Mouse (Mus musculus): ENCODE measurements around the gene Tepp.

The Tepp gene

DNA sequence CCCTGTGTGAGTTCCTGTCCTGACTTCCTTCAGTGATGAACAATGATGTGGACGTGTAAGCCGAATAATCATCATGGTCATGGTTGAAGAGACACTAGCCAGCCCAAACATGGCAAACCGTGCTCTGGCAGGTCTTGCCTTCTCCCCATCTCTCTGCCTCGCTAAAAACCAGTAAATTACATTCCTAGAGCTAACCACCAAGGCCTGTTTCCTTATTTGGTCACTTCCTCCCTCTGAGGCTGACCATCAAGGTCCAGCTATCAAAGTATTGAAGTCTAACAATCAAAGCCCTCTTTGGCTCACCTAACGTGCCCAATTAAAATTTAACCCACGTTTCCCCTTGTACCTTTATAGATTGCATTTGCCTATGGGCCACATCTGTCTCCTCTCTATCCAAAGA, 51.9 kb downstream of the Tepp start:
- no peak for DNase-seq (ENCODE audit: low spot score in 2 of 2)

DNA sequence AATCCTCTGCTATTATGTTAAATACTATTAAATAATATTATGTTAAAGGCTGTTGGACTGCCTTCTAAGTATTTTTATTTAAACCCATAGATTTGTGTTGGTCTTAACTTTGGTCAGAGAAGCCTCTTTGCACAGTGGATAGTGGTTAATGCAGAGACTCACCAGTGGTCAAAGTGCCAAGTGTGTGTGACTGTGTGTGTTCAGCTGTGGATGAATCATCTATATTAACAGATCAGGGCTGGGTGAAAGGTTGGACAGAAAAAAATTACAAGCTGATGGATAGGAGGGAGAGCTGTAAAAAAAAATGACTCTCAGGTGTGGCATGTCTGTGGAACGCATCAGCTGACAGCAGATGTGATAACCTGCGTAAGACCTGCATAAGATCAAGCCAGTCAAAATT, 53.5 kb downstream of the Tepp start:
- DNase-seq (ENCODE audit: low spot score in 2 of 2) = no peak

DNA sequence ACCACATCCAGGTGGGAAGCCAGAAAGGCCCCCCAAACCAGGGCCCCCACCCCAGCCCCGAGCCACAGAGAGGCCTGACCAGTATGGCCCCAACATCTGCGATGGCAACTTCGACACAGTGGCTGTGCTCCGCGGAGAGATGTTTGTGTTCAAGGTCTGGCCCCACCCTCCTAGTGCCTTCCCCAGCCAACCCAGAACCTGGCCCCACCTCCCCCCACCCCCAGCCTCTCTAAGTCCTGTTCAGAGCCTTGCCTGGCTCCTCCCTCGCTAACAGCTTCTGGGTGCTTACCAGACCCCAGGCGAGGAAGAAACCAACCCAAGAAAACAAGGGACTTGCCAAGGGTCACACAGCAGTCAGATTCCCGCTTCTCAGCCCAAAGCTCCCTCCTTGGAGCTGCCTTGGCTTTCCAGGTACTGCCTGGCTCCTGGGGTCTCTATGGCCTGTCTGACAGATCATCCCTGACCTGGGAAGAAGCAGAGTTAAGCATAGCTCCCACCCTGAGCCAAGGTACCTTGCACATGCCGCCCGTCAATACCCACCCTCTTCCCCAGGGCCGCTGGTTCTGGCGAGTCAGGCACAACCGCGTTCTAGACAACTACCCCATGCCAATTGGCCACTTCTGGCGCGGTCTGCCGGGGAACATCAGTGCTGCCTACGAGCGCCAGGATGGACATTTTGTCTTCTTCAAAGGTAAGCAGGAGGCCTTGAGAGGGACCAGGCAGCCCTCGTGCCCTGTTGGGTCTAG, 59.4 kb downstream of the Tepp start:
- DNase-seq (ENCODE audit: low spot score in 2 of 2) = no peak

DNA sequence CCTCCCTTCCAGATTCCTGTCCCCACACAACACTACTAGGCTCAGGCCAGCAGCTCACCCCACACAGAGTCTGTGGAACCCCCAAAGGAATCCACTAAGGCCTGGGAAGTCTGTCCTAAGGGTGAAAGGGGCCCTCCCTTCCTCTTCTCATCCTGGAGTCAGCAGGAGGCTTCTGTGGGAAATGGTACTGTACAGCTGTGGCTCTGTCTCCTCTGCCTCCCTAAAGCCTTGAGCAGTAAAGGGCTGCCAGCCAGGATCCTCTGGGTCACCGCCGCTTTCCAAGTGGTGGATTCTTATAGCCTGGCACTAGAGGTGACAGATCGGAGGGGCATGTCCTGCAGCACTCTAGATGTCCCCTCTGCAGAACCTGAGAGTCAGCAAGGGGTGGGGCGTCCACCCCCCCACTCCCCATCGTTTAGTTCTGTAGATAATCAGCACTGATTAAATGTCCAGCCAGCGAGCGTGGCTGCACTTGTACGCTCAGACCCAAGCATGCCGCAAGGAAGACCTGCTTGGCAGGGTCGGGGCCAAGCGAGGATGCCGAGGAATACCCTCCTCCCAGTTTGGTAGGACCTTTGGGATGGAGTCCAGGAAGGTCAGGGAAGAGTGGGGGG, 63.1 kb downstream of the Tepp start:
- DNase-seq (ENCODE audit: low spot score in 2 of 2) = no peak

DNA sequence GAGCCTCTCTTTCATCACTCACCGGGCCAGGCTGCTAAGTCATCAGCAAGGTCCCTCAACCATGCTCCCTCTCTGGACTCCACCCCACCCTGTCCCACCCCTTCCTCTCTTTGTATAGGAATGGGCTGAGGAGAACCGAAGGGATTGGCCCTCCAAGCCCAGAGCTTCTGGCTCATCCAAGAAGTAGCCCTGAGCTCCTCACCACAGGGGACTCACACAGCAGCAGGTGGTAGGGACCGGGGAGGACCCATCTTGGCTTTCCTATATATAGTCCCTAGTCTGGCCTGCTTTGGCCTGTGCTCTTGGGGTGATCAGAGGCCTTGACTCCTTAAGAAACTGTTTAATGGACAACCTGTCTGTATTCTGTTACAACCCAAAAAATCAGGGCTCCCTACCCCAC, 64.1 kb downstream of the Tepp start:
- DNase-seq (ENCODE audit: low spot score in 2 of 2) = no peak

DNA sequence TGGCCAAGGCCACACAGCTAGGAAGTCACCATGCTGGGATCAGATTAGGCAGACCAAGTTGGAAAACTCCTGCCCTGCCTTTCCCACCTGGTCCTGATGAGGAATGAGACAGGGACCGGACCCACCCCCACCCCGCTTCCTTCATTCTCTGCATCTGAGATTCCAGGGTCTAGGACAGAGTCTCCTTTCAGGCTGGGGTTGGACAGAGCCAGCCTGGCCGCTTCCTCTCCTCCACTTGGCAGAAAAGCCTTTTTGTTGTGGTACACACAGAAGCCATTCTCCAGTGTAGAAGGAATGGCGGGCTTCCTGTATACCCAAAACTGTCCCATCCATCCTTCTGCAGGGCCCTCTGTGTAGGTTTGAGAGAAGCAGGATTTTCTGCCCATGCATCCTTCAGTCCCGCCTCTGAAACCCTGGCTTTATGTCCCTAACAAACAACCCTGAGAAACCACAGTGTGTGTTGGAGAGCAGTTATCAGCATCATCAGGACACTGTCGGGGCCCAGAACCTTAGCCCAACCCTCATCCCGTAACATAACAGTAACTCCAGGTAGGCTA, 65.1 kb downstream of the Tepp start:
- no peak for DNase-seq (ENCODE audit: low spot score in 2 of 2)
